Mouse (Mus musculus): ENCODE results near the gene Cbx2. TPM values are rescaled to one million over a fixed set of nuclear protein-coding genes. Genes with fewer than 3 reads are reported as not detected.
A peak's percentile ranks its signal among the peaks of the same experiment; 100 is the strongest.

Cbx2 gene
- total RNA-seq, 2 experiments from 2014 or later, result 1.8 to 2.2 TPM

GRCm38 (mm10) chr11:119041750-119042465, 19.1 kb downstream of the Cbx2 start:
- no peak for DNase-seq (ENCODE audit: low spot score in 2 of 2)

DNA sequence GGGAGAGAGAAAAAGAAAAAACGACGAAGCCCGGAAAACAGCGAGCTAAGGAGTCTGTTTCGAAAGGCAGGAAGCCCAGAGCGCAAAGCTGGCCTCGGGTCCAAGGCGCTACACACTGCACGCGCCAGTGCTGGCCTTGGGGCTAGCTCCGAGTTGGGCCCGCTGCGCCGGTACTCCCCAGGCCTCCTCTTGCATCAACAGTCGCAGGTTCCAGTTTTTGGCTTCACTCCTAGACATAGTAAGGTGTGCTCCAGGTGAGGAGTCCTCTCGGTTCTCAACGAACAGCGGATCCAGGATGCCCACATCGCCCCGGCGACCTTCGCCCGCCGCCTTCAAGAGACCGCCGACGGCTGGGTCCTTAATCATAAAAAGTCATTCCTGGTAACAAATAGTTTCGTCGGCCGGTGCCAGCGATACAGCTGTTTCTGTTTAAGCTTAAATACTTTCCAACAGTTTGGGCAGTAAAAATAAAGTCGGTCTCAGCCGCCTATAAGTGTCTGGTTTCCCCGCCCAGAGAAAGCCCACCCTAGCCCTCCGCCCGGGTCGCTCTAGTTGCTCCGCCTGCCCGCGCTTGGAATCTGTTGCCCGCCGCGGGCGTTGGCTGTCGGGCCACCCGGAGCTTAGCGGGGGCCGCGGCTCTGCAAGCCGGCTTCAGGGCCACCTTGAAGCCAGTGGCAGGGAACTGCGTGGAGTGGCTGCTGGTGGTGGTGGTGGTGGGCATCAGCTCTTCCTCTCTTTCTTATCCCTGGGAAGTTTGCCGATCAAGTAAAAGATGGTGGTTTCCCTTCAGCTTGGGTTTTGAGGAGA, 19.9 kb downstream of the Cbx2 start:
- DNase-seq (ENCODE audit: low spot score in 2 of 2), result no peak

DNA sequence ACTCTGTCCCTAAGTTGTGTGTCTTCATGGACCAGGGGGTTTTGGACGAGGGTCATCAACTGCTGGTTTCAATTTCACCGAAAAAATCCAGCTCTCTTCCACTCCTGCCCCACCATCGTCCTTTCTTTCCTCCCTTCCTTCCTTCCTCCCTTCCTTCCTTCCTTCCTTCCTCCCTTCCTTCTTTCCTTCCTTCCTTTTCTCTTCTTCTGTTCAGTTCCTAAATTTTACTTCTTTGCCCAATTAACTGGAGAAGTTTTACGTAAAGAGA, 20.4 kb downstream of the Cbx2 start:
- DNase-seq (ENCODE audit: low spot score in 2 of 2), result no peak

DNA sequence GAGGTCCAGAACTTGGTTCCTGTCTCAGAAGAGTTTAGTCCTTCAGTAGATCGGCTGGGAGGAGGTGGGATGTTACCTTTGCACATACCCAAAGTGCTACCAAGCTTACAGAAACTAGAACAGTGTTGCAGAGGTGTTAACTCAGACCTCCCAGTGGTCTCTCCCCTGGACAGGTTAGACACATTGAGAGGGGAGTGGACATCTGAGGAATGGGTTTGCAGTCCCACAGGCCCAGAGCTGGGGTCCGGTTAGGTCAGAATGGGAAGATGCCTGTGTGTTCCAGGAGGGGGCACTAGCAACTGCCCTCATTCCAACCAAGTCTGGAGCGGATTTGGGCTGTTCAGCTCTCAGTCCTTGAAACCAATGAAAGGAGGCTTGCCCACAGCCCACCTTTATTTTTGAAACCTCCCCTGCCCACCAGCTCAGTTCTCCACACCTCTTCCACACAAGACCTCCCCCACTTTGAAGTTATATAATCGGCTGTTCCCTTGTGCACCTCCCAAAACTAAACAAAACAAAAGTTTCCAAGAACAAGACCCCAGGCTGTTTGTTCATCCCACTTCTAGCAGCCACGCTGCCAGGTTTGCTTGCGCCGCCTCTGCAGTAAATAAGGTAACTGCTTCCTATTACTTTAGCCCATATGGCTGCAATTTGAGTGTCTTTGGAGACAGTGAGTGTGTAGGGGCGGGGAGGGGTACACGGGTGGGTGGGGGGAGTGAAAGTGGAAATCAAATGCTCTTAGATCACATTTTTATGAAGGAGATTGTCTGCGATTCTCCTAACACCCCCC, 21.2 kb downstream of the Cbx2 start:
- no peak for DNase-seq (ENCODE audit: low spot score in 2 of 2)

DNA sequence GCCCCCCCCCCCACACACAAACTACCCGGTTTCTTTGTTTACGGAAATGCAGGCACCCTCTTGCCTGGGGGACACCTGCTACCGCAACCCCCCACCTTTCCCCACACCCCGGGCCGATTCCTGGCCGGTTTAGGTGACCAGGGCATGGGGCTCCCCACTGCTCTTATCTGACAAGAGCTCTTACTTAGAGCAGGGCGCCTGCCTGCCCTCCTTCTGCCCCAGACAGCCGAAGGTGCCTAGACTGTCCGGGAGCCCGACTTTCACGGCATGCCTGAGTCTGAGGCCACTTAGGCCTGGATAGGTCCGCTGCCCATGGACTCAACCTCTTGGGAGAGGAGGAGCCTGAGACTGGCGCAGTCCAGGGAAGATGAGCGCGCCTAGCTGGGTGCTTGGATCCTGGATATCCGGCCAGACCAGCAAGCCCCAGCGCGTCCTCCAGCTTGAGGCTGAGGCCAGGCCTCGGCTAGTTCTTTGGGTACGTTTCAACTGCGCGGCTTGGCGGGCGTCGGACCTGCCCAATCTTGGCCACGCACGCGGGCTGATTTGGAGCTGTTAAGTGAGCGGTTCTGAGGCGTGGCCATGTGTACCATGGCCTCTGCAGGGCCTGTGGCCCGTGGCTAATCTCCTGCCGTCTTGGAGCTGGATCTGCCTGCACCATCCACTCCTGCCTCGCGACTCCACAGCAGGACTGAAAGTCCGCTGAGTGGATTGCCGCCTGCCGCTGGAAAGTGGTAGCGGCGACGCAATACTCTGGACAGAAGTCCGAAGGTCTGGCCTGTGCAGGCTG, 22.0 kb downstream of the Cbx2 start:
- no peak for DNase-seq (ENCODE audit: low spot score in 2 of 2)

DNA sequence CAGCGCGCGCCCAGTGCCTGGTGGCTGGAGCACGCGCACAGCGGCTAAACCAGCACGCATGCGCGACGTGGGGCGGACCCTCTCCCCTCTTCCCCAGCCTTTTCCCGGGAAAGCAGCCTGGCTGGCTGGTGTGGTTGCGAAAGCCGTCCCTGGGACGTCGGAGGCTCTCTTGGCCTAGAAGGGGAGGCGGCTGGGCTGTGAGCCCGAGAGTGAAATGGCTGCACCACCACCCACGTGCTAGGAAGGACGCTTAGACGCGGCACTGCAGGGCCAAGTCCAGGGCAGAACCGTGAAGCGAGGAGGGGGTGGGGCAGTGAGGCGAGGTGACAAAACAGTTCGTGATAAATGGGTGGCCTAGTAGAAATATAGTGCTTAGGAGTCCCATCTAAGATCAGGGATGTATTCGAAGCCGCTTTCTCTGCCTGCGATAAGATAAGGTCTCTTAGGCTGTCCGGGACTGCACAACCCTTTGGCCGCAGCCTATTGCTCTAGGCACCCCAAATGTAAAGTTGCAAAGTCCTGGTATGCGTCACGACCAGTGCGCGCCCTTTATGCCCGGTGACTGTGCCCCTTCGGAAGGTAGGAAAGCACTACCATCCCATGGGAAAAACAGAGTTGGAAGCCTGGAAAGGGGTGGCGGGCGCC, 24.0 kb downstream of the Cbx2 start:
- DNase-seq (ENCODE audit: low spot score in 2 of 2), result no peak

GRCm38 (mm10) chr11:119047261-119048132, 24.7 kb downstream of the Cbx2 start:
- DNase-seq (ENCODE audit: low spot score in 2 of 2), result no peak

DNA sequence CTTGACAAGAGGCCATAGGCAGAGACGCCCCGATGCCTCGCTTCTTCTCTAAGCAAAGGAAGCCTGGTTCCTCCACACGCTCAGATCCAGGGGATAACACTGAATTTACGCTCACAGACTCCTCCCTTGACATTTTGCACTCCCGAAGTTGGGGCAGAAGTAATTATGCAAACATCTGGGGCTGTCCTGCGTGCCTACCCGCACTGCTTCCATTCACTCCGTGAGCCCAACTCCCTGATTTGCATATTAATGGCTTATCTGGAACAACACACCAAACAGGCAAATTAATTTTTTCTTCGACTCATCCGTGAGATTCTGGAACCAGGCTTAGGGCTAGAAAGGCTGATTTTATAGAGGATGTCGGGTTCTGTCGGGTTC, 25.4 kb downstream of the Cbx2 start:
- no peak for DNase-seq (ENCODE audit: low spot score in 2 of 2)

- DNase-seq (ENCODE audit: low spot score in 2 of 2), result no peak
Measured at GRCm38 (mm10) chr11:119050361-119050760, 27.6 kb downstream of the Cbx2 start.

- no peak for DNase-seq (ENCODE audit: low spot score in 2 of 2)
Measured at GRCm38 (mm10) chr11:119051426-119051825, 28.7 kb downstream of the Cbx2 start.

DNA sequence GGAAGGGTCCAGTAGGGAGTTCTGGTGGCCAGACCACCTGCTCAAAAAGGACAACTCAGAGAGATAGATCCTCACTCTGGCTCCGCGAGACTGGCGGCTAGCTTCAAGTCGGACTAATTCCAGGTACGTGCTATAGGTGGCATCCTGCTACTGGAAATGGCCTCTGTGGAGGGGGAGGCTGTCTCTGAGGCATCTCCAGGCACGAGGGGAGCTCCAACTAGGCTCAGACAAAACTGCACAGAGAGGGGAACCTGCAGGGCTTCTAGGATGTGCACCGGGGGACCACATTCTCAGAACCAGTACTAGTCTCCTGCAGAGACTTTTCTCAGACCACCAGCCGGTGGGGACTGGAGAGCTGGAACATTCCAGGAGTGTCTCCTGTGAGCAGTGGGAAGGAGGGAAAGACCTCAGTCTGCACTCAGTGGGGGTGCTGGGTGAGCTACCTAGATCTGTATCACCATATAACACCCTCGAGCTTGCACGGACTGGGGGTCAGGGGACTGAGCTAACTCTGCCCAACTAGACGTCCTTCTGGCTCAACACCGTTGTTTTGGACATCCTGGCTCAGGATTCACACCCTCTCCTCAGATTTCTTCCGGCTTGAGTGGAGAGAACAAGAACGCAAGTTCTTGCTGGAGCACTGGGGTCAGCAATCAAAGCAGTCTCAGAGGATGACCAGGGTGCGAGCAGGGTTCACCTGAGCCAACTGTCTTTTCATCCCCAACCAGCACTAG, 29.3 kb downstream of the Cbx2 start:
- DNase-seq (ENCODE audit: low spot score in 2 of 2), result no peak

DNA sequence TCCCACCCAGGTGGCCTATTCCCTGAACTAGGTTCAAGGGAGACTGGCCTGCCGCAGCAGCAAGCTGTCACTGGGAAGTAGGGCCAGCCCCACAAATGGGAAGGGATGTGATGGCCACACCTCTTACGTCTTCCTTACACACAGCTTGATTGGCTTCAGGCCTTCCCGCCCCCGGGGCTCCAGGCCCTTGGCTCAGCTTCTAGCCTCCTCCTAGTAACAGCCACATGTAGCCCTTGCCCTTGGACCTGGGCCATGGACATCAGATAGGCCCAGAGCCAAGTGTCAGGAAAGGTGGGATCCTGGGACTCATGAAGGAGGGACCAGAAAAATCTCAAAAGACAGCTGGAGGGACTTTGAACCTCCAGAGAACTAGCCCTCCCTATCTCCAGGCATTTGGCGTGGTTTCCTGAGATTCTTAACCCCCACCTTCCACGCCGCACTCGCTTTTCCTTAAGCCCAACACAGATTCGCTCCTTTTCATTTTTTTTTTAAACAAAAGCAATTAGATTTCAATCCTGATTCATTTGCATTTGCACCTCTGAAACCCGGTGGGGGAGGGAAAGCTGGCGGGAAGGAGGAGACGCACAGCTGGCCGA, 30.0 kb downstream of the Cbx2 start:
- DNase-seq (ENCODE audit: low spot score in 2 of 2), result no peak

- DNase-seq (ENCODE audit: low spot score in 2 of 2), result peak in 1 of 2 experiments; percentile 50
Measured at GRCm38 (mm10) chr11:119053257-119053670, 30.5 kb downstream of the Cbx2 start.

- DNase-seq (ENCODE audit: low spot score in 2 of 2), result no peak
Measured at GRCm38 (mm10) chr11:119053738-119054350, 31.1 kb downstream of the Cbx2 start.

GRCm38 (mm10) chr11:119054351-119055345, 31.9 kb downstream of the Cbx2 start:
- DNase-seq (ENCODE audit: low spot score in 2 of 2), result no peak

GRCm38 (mm10) chr11:119055571-119056131, 32.9 kb downstream of the Cbx2 start:
- no peak for DNase-seq (ENCODE audit: low spot score in 2 of 2)
